ENCODE assay signal across 8 mouse cellular contexts in genomic region chr2:153586515-153587174, GRCm38 (mm10). TPM values are rescaled to one million over a fixed set of nuclear protein-coding genes. Genes with fewer than 3 reads are reported as not detected.
DNase-seq lines count a peak whose midpoint lies in the region; ATAC-seq lines count a peak whose summit lies in the region.

No protein-coding gene starts in this region.

- 13% methylated on average over 15 of the region's 15 CpGs for WGBS in hindbrain, embryonic 16.5 days

- peak; percentile 67 for DNase-seq in T-cell, adult 2 months (ENCODE audit: low spot score)
- peak; percentile 82 to 88 for DNase-seq in cerebellum, postnatal 36 days
- peak; percentile 86 for DNase-seq in gastrocnemius, adult 18-20 months (ENCODE audit: low spot score)
- DNase-seq in left cerebral cortex, adult 11 months (ENCODE audit: low spot score), result peak; percentile 47
- peak; percentile 85 to 90 for DNase-seq in right cerebral cortex, adult 2 months (ENCODE audit: low spot score in 2 of 2)
- peak; percentile 37 for DNase-seq in urinary bladder, postnatal 10 days (ENCODE audit: low spot score)

- 0 out of 2 replicates have a peak overlapping the region, but pooled peaks have one; percentile 17 for H3K27ac ChIP-seq in hindbrain, embryonic 16.5 days (ENCODE audit: low read depth, low read length)

- no peaks in the 10 kb centered on the region for H3K9me3 ChIP-seq in hindbrain, embryonic 16.5 days (ENCODE audit: control insufficient read depth, low read length)

- ATAC-seq in hindbrain, embryonic 16.5 days, result peak; percentile 84
- ATAC-seq in megakaryocyte, adult 5-6 weeks (ENCODE audit: poor library complexity, severe bottlenecking), result peak; percentile 90

- peak overlapping the region; percentile 18; the same call in 1 of the 2 replicates for H3K4me3 ChIP-seq in hindbrain, embryonic 16.5 days (ENCODE audit: low read length)

- peak overlapping the region; percentile 56 for H3K4me2 ChIP-seq in hindbrain, embryonic 16.5 days (ENCODE audit: low read length)

- H3K4me1 ChIP-seq in hindbrain, embryonic 16.5 days (ENCODE audit: control insufficient read depth, insufficient read depth, low read depth, low read length), result peaks cover 5% of the 10 kb centered on the region

- no peaks in the 10 kb centered on the region for H3K36me3 ChIP-seq in hindbrain, embryonic 16.5 days (ENCODE audit: control insufficient read depth, insufficient read depth, low read length)

- H3K27me3 ChIP-seq in hindbrain, embryonic 16.5 days (replicated peaks; ENCODE audit: control insufficient read depth, insufficient read depth, low read length), result no peaks in the 10 kb centered on the region

- H3K9ac ChIP-seq in hindbrain, embryonic 16.5 days (ENCODE audit: low read depth, low read length), result peak overlapping the region; percentile 48

RNA-seq across cellular contexts. Expression of gene Commd7, which starts 45.9 kb away (rescaled TPM):
- 1 to 10 TPM; 9.6 to 9.7 TPM for total RNA-seq in gastrocnemius, adult 18-20 months (2021)
- 93.4 and 94.7 TPM in 2 replicates for polyA plus RNA-seq in hindbrain, embryonic 16.5 days (2015; fragmentation: Nextera tagmentation; extraction: Ambion mirVana)
- 41.6 and 47.2 TPM in 2 replicates for total RNA-seq in megakaryocyte, adult 5-6 weeks (2015)
- total RNA-seq in megakaryocyte, adult 5-6 weeks (2017), result 30.3 and 34.1 TPM in 2 replicates

RNA-seq across cellular contexts. Expression of gene Nol4l, which starts 56.9 kb away (rescaled TPM):
- total RNA-seq in gastrocnemius, adult 18-20 months (2021), result under 1 TPM; 0.46 to 0.97 TPM
- polyA plus RNA-seq in hindbrain, embryonic 16.5 days (2015; fragmentation: Nextera tagmentation; extraction: Ambion mirVana), result 33.7 and 40.7 TPM in 2 replicates
- 1.2 and 2.1 TPM in 2 replicates for total RNA-seq in megakaryocyte, adult 5-6 weeks (2015)
- total RNA-seq in megakaryocyte, adult 5-6 weeks (2017), result 0.20 and 0.62 TPM in 2 replicates

Comparison
In these comparisons a context has a peak if more than half of its experiments do, and no peak if none do; other contexts are left out.
1. Peak in every context shown above with its lines: DNase-seq, ATAC-seq, H3K4me3 ChIP-seq and H3K27ac ChIP-seq.
2. DNase-seq: peak in every context shown above with its lines; median percentile 88 in right cerebral cortex, adult 2 months; 86 in gastrocnemius, adult 18-20 months; 85 in cerebellum, postnatal 36 days; 67 in T-cell, adult 2 months; 47 in left cerebral cortex, adult 11 months; 37 in urinary bladder, postnatal 10 days.